Mouse (Mus musculus): ENCODE measurements around the gene Morn4. TPM values are rescaled to one million over a fixed set of nuclear protein-coding genes. Genes with fewer than 3 reads are reported as not detected.
A peak's percentile ranks its signal among the peaks of the same experiment; 100 is the strongest.

Morn4 gene
- total and polyA plus RNA-seq, 3 experiments: 0.27 to 0.35 TPM; not detected in 1

DNA sequence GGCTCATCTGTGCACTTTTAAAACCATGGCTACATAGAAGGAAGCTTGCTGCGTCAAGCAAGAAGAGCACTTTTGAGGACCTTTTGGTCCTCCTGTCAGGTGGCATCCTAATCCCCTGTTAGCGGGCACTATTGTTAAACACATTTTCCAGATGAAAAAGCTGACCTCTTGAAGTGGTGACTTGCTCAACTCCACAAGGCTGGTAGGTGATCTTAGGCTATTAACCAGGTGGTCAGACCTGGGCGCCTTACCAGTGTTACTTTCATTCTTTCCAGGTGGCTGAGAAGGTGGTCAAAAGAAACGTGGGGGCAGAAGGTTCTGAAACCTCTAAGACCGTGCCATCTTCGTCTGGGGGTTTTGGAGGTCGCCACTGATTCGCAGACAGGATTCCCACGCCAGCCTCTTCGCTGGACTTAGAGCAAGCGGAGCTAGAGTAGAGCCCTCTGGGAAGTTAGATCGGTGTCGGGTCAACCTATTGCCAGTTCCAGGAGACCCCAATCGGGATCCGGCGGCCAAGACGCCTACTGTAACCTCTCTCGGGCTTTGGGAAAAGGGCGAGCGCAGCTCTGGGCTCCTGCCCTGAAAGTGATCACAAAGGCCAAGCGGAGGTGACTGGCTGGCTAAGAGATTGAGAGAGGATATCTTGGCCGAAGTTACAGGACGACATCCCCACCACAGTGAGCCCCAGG, 42.0 kb upstream of the Morn4 start:
- ATAC-seq (ENCODE audit: extremely low read depth, insufficient number of reproducible peaks, low FRiP score, poor library complexity, severe bottlenecking) (no peak), DNase-seq (ENCODE audit: low spot score) (no peak)
- Histone ChIP-seq H3K9me3 (replicated peaks) (no peaks in the 10 kb centered on the region), H3K4me3 (ENCODE audit: low read depth, low read length) (peak overlapping the region; percentile 77), H3K27me3 (ENCODE audit: insufficient read depth, low read length) (peaks cover 5% of the 10 kb centered on the region; the same call in 1 of the 2 replicates), H3K36me3 (replicated peaks) (peaks cover 34% of the 10 kb centered on the region), H3K4me1 (ENCODE audit: insufficient read depth, low read depth, low read length) (peaks cover 56% of the 10 kb centered on the region)
- no peak for TF ChIP-seq CTCF (IDR thresholded peaks at IDR 0.05; ENCODE audit: low read depth, low read length)
- TF ChIP-seq TAL1 (conservative IDR thresholded peaks at IDR 0.05; ENCODE audit: low read depth, low read length): no peak
- TF ChIP-seq GATA1 (IDR thresholded peaks at IDR 0.05; ENCODE audit: borderline replicate concordance, low read length): no peak
- TF ChIP-seq GATA2 (IDR thresholded peaks at IDR 0.05; ENCODE audit: borderline replicate concordance, low read depth, low read length): no peak
- no peak for TF ChIP-seq POLR2AphosphoS5 (IDR thresholded peaks at IDR 0.05; ENCODE audit: insufficient replicate concordance, low read depth, low read length)

DNA sequence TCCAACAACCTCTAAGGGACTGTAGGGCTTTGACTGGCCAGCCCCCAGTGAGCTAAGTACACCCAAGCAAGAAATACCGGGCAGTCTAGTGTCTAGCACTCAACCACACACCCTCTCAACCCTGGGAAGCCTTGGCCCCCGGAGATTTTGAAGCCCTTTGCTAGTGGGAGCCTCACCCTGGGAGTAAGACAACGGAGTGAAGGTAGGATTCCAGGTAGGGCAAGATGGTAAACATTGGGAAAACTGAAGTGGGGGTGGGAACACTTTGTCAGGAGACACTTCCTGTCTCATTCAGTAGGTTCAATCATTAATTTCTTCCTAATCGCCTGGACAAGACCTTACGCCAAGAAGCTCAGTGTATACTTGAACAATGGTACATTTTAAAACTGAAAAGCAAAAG, 40.9 kb upstream of the Morn4 start:
- no peak overlapping the region for H3K4me3 ChIP-seq (ENCODE audit: low read depth, low read length)
- 0 out of 2 replicates have a peak, but pooled peaks cover 4% of the 10 kb centered on the region for H3K27me3 ChIP-seq (ENCODE audit: insufficient read depth, low read length)
- DNase-seq (ENCODE audit: low spot score) (no peak), ATAC-seq (ENCODE audit: extremely low read depth, insufficient number of reproducible peaks, low FRiP score, poor library complexity, severe bottlenecking) (no peak)
- TF ChIP-seq TAL1 (conservative IDR thresholded peaks at IDR 0.05; ENCODE audit: low read depth, low read length) (no peak), GATA1 (IDR thresholded peaks at IDR 0.05; ENCODE audit: borderline replicate concordance, low read length) (no peak), CTCF (IDR thresholded peaks at IDR 0.05; ENCODE audit: low read depth, low read length) (no peak), GATA2 (IDR thresholded peaks at IDR 0.05; ENCODE audit: borderline replicate concordance, low read depth, low read length) (no peak), POLR2AphosphoS5 (IDR thresholded peaks at IDR 0.05; ENCODE audit: insufficient replicate concordance, low read depth, low read length) (no peak)
- H3K9me3 ChIP-seq (replicated peaks): no peaks in the 10 kb centered on the region
- H3K4me1 ChIP-seq (ENCODE audit: insufficient read depth, low read depth, low read length): peaks cover 56% of the 10 kb centered on the region
- H3K36me3 ChIP-seq (replicated peaks): peaks cover 43% of the 10 kb centered on the region

DNA sequence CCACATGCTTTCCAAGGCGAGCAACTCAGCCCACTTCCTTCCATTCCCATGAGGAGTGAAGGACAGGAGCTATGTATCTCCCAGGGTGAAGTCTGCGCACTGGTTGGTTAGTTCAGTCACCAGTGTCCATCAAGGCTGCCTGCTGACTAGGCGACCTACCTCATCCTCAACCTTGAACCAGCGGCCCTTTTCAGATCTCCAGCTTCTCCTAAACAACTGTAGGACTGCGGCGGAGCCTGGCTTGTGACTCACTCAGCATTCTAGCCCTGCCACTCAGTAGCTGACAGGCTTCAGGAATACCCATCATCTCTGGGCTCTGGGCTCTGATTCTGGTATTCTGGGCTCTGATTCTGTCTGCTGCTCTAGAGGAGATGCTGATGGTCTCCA, 40.1 kb upstream of the Morn4 start:
- peaks cover 56% of the 10 kb centered on the region for H3K4me1 ChIP-seq (ENCODE audit: insufficient read depth, low read depth, low read length)
- TF ChIP-seq CTCF (IDR thresholded peaks at IDR 0.05; ENCODE audit: low read depth, low read length) (no peak), GATA2 (IDR thresholded peaks at IDR 0.05; ENCODE audit: borderline replicate concordance, low read depth, low read length) (no peak), GATA1 (IDR thresholded peaks at IDR 0.05; ENCODE audit: borderline replicate concordance, low read length) (no peak), TAL1 (conservative IDR thresholded peaks at IDR 0.05; ENCODE audit: low read depth, low read length) (no peak), POLR2AphosphoS5 (IDR thresholded peaks at IDR 0.05; ENCODE audit: insufficient replicate concordance, low read depth, low read length) (no peak)
- H3K4me3 ChIP-seq (ENCODE audit: low read depth, low read length): no peak overlapping the region
- peaks cover 49% of the 10 kb centered on the region for H3K36me3 ChIP-seq (replicated peaks)
- no peak for ATAC-seq (ENCODE audit: extremely low read depth, insufficient number of reproducible peaks, low FRiP score, poor library complexity, severe bottlenecking)
- H3K9me3 ChIP-seq (replicated peaks): no peaks in the 10 kb centered on the region
- no peak for DNase-seq (ENCODE audit: low spot score)
- 0 out of 2 replicates have a peak, but pooled peaks cover 4% of the 10 kb centered on the region for H3K27me3 ChIP-seq (ENCODE audit: insufficient read depth, low read length)

DNA sequence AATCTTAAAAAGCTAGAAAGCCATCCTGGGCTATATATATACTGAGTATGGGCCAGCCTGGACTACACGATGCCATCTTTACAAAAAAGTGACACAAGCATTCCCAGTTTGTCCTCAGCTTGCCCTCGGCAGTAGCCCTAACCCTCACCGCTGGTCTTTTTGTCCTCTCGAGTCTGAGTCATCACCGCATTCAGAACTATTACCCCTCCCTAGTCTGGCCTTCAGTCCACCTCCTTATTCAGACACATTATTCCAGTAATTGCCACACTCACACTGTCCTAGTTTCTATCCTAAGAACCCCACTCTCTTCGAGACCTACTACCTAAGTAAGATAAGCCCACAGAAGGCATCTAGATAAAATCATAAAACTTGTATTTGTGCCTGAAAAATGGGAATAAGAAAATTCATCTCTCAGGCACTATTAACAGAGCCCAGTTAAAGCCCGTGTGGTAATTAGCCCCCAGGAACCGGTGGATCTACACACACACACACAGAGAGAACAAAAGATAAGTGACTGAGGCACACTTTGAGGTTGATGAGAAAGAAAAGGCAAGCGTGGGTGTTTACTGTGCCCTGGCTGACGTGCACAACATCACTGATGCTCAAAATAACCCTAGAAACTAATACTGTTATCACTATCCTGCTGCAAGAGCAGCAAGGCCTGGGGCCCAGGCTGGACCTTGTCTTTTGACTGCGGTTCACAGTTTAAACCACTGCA, 39.5 kb upstream of the Morn4 start:
- peaks cover 52% of the 10 kb centered on the region for H3K4me1 ChIP-seq (ENCODE audit: insufficient read depth, low read depth, low read length)

GRCm38 (mm10) chr19:42124684-42125083, 38.5 kb upstream of the Morn4 start:
- Histone ChIP-seq H3K27me3 (ENCODE audit: insufficient read depth, low read length) (no peaks in the 10 kb centered on the region), H3K4me1 (ENCODE audit: insufficient read depth, low read depth, low read length) (peaks cover 44% of the 10 kb centered on the region), H3K36me3 (replicated peaks) (peaks cover 63% of the 10 kb centered on the region), H3K4me3 (ENCODE audit: low read depth, low read length) (no peak overlapping the region), H3K9me3 (replicated peaks) (no peaks in the 10 kb centered on the region)
- no peak for ATAC-seq (ENCODE audit: extremely low read depth, insufficient number of reproducible peaks, low FRiP score, poor library complexity, severe bottlenecking)
- DNase-seq (ENCODE audit: low spot score): no peak
- TF ChIP-seq TAL1 (conservative IDR thresholded peaks at IDR 0.05; ENCODE audit: low read depth, low read length) (no peak), POLR2AphosphoS5 (IDR thresholded peaks at IDR 0.05; ENCODE audit: insufficient replicate concordance, low read depth, low read length) (no peak), GATA1 (IDR thresholded peaks at IDR 0.05; ENCODE audit: borderline replicate concordance, low read length) (no peak), GATA2 (IDR thresholded peaks at IDR 0.05; ENCODE audit: borderline replicate concordance, low read depth, low read length) (no peak), CTCF (IDR thresholded peaks at IDR 0.05; ENCODE audit: low read depth, low read length) (no peak)

More for the DNA sequence above, 39.5 kb upstream of the Morn4 start:
- ATAC-seq (ENCODE audit: extremely low read depth, insufficient number of reproducible peaks, low FRiP score, poor library complexity, severe bottlenecking) (no peak), DNase-seq (ENCODE audit: low spot score) (no peak)
- Histone ChIP-seq H3K36me3 (replicated peaks) (peaks cover 54% of the 10 kb centered on the region), H3K9me3 (replicated peaks) (no peaks in the 10 kb centered on the region), H3K4me3 (ENCODE audit: low read depth, low read length) (no peak overlapping the region), H3K27me3 (ENCODE audit: insufficient read depth, low read length) (0 out of 2 replicates have a peak, but pooled peaks cover 4% of the 10 kb centered on the region)
- TF ChIP-seq GATA1 (IDR thresholded peaks at IDR 0.05; ENCODE audit: borderline replicate concordance, low read length) (no peak), TAL1 (conservative IDR thresholded peaks at IDR 0.05; ENCODE audit: low read depth, low read length) (no peak), CTCF (IDR thresholded peaks at IDR 0.05; ENCODE audit: low read depth, low read length) (no peak), POLR2AphosphoS5 (IDR thresholded peaks at IDR 0.05; ENCODE audit: insufficient replicate concordance, low read depth, low read length) (no peak), GATA2 (IDR thresholded peaks at IDR 0.05; ENCODE audit: borderline replicate concordance, low read depth, low read length) (no peak)

GRCm38 (mm10) chr19:42120451-42120850, 34.3 kb upstream of the Morn4 start:
- DNase-seq (ENCODE audit: low spot score) (no peak), ATAC-seq (ENCODE audit: extremely low read depth, insufficient number of reproducible peaks, low FRiP score, poor library complexity, severe bottlenecking) (no peak)
- Histone ChIP-seq H3K4me3 (ENCODE audit: low read depth, low read length) (no peak overlapping the region), H3K4me1 (ENCODE audit: insufficient read depth, low read depth, low read length) (peaks cover 4% of the 10 kb centered on the region), H3K36me3 (replicated peaks) (peaks cover 90% of the 10 kb centered on the region), H3K27me3 (ENCODE audit: insufficient read depth, low read length) (no peaks in the 10 kb centered on the region), H3K9me3 (replicated peaks) (no peaks in the 10 kb centered on the region)
- no peak for TF ChIP-seq GATA2 (IDR thresholded peaks at IDR 0.05; ENCODE audit: borderline replicate concordance, low read depth, low read length)
- no peak for TF ChIP-seq TAL1 (conservative IDR thresholded peaks at IDR 0.05; ENCODE audit: low read depth, low read length)
- TF ChIP-seq GATA1 (IDR thresholded peaks at IDR 0.05; ENCODE audit: borderline replicate concordance, low read length): no peak
- TF ChIP-seq POLR2AphosphoS5 (IDR thresholded peaks at IDR 0.05; ENCODE audit: insufficient replicate concordance, low read depth, low read length): no peak
- TF ChIP-seq CTCF (IDR thresholded peaks at IDR 0.05; ENCODE audit: low read depth, low read length): no peak
